Mouse (Mus musculus) lung, postnatal 36 days (tissue): ENCODE measurements around the gene Snw1.
"Not testable (repeated sequence)": the region's sequence is repeated elsewhere in the genome, so short reads cannot be mapped to it uniquely, and the experiment has no call there.

ENCODE experiments used
- DNase-seq: peaks from one replicate; pipeline ENCODE4 v3.0.0; 2022; ENCODE audit warnings: mixed read lengths

The Snw1 gene

DNA sequence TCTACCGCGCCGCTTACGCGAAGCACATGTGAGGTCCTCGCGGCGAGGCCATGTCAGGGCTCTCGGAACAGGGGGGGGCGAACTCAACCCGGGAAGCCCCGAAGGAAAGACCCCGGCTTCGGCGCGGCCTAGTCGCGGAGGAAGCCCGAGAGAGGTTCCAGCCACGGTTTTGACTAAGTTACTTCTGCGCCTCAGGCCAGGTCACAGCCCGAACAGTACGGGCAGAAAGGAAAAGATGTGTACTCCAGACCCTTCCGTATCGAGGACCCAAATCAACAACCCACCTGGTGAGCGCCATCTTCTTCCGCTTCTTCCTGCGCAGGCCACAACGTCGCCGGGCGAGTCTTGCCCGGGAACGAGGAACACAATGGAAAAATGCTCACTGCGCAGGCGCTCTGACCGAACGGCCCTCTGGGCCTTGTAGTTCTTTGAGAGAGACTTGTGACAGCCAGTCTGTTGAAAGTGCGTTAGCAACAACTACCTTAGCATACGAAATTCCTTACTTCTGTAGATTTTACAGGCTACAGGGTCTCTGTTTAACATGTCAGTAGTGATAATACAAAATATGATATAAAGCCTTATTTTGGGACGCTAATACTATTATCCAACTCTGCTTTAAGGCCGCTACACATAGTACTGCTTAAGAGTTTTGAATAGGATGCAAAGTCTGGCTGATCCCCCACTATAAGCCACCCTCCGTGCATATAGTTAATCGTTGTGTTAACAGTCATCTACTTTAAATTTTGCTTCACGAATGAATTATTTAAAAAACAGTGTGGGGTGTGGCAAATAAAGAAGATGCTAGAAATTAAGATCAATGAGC, at the start of gene Snw1:
Gene Snw1 (minus strand): TSS at position 311 of the 823 bp plus-strand sequence.
- DNase-seq, result peak; percentile 97

DNA sequence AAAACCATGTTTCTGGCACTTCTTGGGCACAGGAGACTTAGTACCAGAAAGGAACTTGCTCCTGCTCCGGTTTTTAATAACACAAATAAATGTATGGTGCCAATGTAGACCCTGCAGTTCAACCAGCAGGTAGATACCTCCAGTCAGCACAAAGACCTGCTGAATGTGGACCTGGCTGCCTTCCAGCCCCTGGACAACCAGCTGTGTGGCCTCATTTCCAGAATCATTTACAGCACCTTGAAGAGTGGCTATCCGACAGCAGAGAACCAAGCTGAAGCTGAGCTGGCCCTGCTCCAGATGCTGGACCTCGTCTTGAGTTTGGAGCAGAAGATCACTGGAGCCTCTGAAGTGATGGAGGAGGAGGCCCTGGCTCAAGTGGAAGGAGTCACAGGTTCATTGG, 47.5 kb upstream of the Snw1 start:
- not testable (repeated sequence) for DNase-seq

DNA sequence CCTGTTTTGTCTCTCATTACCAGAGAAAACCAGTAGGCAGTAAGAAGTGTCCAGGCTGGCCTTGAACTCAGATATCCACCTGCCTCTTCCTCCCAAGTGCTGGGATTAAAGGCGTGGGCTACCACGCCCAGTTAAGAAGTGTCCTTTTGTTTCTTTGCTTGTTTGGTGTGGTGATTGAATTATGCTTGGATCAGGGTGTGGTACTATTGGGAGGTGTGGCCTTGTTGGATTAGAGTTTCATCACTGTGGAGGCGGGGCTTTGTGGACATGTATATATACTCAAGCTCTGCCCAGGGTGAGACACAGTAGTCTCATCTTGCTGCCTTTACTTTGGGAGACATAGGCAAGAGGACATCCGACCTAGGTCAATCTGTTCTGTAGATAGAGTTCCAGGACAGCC, 41.9 kb upstream of the Snw1 start, which contains the start of gene Gm8300:
Gene Gm8300 (plus strand): TSS at position 301 of the 400 bp plus-strand sequence.
- DNase-seq, result not testable (repeated sequence)

DNA sequence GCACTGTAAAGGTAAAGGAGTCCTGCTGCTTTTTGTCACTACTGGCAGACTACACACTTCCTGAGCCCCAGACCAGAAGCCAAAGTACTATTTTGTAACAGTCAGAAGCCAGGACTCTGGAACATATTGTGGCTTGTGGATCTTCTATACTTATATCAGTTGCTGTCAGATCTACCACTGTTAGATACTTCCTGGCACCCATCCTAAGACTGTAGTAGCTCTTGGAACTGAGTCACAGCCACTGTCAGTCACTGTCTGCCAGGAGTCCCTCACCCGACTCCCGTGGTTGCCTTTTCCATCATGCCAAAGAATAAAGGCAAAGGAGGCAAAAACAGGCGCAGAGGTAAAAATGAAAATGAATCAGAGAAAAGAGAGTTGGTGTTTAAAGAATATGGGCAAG, 22.3 kb upstream of the Snw1 start, which contains the start of gene Gm5788:
Gene Gm5788 (plus strand): TSS at position 301 of the 400 bp plus-strand sequence.
- DNase-seq, result not testable (repeated sequence)

DNA sequence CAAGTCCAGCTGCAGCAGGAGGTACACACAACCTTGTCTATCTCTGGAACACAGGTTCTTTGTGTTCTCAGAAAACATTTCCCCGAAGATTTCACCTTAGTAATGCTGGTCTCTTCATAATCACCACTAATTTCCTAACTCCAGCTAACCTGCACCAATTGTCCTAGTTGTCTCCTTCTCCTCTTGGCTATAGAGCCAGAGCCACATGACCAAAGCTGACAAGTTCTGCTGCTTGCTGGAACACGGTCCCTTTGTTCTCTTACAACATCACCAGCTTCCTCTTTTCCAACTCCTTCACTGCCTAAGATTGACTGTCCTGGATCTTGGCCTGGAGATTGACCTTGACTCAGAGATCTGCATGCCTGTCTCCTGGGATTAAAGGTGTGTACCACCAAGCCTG, 16.6 kb upstream of the Snw1 start:
- not testable (repeated sequence) for DNase-seq

DNA sequence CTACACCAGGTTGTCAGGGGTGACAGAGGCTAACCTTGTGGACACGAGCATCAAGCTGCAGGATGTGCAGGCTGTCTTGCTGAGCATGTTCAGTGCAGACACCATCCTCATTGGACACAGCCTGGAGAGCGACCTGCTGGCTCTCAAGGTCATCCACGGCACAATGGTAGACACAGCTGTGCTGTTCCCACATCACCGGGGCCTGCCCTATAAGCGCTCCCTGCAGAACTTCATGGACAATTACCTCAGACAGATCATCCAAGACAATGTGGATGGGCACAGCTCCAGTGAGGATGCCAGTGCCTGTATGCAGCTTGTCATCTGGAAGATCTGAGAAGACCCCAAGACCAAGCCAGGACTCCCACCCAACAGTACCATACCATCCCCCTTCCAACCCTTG, 10.4 kb upstream of the Snw1 start:
- not testable (repeated sequence) for DNase-seq

DNA sequence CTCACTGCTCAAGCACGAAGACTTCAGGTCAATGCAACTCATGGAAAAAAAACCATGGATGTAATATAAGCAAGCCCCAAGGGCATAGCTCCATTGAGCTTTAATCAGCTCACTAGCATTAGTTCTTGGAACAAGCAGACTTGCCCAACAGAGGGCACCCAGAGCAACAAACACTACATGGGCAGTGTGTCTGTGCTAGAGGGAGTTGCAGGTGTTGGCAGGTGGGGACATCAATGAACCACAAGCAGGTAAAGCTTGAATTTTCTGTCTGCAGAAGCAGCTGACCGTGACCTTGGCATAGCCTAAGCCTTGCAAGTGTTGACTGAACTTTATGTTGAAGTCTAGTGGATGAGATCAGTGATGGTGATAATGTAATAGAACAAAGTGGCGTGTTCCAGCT, 2.7 kb upstream of the Snw1 start:
- DNase-seq, result no peak

DNA sequence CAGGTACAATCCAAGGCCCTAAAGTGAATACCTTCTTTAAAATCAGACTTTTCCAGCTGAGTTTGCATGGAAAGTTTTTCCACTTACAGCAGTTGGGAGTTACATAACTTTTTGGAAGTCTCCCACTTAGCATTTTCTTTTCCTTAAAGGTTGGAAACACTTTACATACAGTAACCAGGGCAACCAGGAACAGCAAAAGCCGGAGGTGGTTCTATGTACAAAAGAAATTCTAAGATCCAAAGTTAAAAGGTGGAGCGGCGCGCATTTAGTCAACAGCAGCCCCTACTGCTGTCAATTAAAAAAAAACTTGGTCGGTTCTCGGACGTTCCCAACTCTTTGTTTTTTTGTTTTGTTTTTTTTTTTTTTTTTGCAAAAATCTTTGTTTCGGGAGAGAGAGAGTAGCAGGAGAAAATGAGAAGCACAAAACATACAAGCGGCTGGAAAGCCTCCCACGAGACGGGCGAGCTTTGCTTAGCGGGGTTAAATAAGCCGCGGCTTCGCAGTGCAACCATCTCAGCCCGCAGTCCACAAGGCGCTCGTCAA, 582 bp downstream of the Snw1 start:
- DNase-seq, result peak; percentile 53

DNA sequence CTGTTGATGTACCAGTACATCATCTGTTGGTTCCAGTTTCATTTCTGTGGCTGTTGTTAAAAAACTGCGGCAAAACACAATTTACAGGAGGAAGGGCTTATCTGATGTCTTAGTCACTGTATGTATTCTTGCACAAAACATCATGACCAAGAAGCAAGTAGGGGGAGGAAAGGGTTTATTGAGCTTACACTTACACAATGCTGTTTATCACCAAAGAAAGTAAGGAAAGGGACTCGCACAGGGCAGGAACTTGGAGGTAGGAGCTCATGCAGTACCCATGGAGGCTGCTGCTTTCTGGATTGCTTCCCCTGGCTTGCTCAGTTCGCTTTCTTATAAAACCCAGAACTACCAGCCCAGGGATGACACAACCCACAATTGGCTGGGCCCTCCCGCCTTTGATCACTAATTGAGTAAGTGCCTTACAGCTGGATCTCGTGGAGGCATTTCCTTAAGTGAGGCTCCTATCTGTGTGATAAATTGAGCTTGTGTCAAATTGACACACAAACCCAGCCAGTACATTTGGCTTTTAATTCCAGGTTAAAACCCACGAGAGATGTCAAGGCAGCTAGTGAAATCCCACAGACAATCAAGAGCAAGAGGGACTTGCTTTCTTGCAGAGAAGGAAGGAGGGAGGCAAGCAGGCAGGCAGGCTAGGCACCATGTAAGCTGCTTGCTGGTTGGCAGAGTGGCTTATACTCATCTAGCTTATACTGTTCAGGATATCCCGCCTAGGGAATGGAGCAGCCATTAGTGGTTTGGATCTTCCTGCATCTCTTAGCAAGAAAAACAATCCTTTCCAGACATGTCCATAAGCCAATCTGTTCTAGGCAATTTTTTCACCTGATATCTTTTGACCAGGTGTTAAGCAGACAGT, 1.6 kb downstream of the Snw1 start:
- peak; percentile 40 for DNase-seq

DNA sequence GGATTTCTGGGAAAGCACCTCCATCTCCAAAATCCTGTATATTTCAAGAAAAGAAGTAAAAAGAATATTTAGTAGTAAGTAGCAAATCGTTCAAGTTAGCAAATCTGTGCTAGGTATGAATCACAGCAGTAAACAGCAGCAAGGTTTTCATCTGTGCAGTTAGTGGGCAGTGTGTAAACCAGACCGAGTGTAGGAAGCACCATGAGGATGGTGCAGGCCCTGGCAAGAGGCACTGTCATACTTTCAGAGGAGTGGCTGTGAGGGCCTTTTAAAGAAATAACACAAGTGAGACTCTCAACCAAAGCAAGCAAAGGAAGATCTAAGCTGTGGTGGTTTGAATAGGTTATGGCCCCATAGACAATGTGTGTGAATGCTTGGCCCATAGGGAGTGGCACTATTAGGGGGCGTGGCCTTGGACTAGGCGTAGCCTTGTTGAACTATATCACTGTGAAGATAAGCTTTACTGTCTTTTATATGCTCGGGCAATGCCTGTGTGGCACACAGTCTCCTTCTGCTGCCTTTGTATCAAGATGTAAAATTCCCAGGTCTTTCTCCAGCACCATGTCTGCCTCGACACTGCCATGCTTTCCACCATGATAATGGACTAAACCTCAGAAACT, 7.3 kb downstream of the Snw1 start:
- DNase-seq, result no peak

DNA sequence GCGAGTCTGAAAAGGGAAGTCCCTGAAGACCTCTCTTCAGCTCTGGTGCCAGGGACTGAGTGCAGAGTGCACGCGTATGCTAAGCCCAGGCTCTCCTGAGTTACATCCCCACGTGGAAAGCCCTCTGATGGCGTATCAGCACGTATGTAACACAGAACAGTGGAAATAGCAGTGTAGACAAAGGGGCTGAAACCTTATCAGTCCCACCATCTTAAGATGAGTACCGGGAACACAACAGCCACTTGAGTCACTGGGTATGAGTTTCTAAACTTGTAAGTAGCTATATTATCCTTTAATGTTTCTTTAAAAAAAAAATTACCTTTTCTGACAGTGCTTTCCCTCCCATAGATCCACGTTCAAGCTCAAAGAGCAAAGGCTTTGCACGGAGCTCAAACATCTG, 22.6 kb downstream of the Snw1 start:
- no peak for DNase-seq

DNA sequence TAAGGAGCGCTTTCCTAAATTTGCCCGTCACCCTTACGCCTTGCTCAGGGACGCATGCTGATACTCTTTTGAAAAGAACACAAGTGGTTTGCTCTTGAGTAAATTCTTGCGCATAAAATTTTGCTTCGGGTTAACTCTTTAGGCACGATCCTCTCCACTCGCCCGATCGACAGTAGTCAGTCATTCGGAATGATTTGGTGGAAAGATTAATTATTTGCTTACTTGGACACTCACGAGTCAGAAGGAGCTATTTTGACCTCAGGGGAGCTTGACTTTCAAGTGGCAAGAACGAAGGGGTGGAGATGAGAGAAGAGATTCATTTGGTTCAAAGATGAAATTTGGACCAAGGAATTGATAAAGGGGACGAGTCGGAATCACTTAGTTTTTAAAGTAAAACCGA, 27.9 kb downstream of the Snw1 start:
- no peak for DNase-seq

DNA sequence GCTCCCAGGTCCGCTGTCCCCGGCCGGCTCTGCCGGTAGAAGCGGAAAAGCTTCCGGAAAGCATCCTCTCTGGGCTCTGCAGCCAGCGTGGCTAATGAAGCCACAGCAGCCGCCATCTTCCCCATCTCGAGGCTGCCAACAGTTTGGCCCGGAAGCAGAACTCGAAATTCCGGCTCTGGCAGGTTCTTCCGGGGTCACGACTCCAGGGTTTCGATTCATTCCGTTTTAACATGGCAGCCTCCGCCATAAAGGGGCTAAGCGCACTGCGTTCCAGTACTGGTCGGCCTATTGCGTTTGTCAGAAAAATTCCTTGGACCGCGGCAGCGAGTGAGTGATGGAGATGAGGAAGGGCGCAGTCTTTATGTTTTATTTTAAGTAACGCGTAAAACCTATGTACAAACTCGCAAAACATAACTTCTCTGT, 28.4 kb downstream of the Snw1 start, which contains the start of the genes Slirp and Alkbh1:
Gene Slirp (plus strand): TSS at position 197 of the 423 bp plus-strand sequence.
Gene Alkbh1 (minus strand): TSS at position 318 of the 423 bp plus-strand sequence.
- DNase-seq, result peak; percentile 93

DNA sequence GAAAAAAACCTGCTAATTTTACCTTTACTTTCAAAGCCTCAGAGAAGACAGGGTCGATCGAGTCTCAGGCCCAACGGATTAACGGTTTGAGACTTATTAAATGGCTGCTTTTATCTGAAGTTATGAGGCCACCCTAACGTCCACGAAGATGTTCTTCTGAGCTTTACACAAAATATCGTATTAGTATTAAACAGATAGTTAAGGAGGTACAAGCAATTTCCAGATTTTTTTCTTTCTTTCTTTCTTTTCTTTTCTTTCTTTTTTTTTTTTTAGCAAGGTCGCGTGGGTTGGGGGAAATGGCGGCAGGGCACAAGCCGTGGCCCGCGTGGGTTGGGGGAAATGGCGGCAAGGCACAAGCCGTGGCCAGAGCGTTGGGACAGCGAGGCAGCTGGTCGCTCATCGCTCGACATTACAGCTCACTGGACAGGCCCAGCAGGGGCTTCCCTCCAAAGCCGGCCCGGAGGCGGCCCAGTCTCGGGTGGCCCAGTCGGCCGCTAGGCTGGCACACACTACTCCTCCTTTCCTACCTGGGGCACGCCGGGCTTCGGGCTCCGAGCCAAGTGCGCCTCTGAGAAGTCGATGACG, 28.9 kb downstream of the Snw1 start:
- DNase-seq, result no peak

DNA sequence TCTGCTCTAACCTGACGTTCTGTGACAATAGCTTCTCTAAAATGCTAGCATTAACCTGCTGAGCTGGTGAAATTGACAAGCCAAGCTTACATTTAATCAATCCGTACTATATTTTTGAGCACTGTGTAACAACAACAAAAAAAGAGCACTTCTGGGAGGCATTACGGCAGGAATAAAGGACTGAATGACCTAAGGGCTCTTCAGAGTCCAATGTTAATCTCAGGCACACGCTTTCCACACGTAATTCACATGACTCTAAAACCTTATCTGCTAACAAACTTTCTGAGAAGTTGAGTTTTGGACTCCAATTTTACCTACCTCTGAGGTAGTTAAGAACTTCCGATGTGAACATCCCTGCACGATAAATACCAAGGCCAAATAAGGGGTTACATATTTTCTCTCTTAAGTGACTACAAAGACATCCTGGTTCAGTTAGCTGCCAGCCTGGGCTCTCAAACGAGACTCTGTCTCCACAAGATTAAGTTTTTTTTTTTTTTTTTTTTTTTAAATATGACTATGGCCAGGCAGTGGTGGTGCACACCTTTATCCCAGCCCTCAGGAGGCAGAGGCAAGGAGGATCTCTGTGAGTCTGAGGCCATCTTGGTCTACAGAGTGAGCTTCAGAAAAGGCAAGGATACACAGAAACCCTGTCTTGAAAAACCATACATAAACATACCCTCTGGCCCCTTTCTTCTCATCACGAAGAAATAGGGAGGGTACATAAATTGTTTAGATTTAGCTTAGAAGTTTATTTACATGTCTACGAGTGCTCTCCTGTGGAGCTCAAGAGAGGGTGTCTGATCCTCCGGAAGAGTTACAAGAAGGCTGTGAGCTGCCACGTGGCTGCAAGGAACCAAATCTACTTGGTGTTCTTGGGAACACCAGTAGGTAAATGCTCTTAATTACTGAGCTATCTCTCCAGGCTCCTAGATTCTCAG, 29.6 kb downstream of the Snw1 start:
- DNase-seq, result no peak

DNA sequence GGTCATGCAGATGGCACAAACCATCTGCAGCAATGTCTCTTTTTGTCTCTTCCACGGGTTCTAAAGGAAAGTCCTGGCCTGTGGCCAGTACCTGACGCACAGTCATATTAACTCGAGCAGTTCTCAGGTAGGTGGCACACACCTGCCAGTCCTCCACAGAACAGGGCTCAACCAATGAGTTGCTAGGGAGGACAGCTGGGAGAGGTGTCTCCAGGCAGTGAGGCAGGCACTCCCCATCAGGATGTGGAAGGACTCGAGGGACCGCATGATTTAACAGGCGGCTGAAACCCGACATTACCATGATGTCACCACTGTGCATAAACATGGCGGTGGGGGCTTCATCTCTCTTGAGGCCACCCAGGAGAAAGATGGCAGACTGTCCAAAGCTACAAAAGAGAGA, 43.2 kb downstream of the Snw1 start:
- DNase-seq, result no peak

DNA sequence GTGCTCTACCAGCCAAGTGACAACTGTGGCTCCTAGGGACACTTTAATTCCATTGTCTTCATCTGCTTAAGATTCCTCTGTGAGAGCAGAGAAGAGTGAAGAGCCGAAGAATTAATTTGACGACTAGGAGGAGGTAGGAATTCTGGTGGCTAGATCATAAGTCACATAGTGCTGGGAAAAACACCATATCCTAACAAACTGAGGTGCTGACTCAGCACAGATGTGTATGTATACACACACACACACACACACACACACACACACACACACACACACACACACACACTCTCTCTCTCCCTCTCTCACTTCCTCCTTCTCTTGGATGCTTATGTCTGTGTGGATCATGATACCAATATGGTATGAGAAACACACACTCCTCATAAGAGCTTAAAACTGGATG, 43.8 kb downstream of the Snw1 start:
- DNase-seq, result no peak

DNA sequence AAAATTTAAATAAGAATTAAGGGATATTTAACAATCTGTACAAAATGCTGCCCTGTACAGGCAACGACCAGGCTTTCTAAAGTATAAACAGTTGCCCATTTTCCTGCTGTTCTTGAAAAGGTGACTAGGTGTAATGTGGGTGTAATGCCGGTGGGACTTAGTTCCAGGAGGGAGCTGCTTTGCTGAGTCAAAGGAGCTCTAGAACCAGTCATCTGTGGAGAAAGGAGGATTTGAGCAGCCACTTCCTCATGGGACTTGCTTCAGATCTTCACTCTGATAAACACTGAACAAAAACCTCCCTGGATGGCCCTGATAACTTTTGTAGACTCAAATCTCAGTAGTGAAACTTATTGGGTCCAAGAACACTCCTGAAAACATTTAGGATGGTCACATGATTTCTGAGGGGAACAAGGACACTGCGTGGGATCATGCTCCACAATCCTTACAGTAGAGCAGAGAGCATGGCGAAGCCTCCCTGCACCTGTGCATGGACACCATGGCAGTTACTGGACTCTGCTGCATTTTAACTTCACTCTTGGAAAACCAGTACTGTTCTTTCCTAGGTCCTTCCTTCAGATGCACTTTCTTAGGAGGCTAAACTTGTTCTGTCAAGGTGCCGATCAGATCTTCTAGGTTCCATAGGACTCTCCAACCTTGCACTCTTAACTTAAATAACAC, 45.6 kb downstream of the Snw1 start:
- DNase-seq, result no peak

DNA sequence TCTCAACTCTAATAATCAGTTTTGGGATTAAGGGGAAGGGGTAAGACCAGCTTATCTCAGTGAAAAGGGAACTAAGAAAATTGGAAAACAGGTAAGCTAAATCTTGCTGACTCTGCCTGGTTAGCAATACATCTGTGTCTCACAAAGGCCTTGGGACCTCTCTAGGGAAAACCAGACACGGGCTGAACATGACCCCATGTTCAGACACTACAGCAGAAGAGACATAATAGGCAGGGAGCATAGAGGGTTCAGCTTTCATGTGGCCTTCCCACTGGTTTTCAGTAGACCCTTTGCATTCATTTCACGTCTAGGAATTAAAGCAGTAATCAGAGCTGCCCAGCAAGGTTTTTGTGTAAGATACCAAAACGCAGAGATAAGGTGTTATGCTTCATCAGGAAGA, 47.6 kb downstream of the Snw1 start:
- DNase-seq, result no peak

DNA sequence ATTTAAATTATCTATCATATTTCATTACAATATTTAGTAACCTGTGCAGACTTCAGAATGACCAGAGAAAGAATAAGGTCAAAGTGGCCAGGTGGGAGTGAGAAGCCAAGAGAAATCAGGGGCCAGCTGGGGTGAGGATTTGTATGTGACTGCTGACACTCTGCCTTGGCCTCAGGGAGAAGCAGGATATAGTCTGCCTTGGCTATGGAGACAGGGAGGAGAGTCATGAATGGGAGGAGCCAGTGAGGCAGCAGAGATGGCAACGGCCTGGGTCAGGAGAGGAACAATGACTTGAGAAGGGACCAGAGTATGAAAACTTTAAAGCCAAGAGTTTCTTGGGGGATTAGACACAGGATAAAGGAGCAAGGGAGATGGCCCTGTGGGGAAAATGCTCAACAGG, 48.4 kb downstream of the Snw1 start:
- no peak for DNase-seq
